Comparison of ENCODE assay signal across 20 mouse cellular contexts in the genomic region with DNA sequence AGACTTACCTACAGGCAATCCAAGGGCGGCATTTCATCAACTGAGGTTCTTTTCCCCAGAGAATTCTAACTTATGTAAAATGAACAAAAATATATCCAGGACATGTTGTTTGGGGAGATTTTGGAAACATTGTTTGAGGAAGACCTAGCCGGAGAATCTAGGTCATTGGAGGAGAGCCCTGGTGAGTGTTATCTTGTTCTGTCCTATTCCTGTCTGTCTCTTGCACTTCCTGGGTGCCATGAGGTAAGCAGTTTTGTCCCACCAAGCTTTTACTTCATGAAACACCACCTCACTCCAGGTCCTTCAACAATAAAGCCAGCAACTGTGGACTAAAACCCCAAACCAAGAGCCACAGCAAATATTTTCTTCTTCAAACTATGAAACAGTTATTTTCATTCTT.
A peak's percentile ranks its signal among the peaks of the same experiment; 100 is the strongest.
DNase-seq lines count a peak whose midpoint lies in the region; ATAC-seq and TF ChIP-seq lines count a peak whose summit lies in the region.
"Had no signal": no experiment of that assay in that cellular context is flagged by ENCODE, and none has a peak within 500 bp of the region (broad histone marks: within the 10 kb centered on the region; RNA-seq: fewer than 3 reads in every experiment).

No protein-coding gene starts in this region.

- no peak overlapping the region for H3K9ac ChIP-seq in liver, embryonic 12.5 days
- H3K9ac ChIP-seq in liver, postnatal 0 days (replicated peaks), result no peak overlapping the region
- H3K9ac ChIP-seq in liver, embryonic 14.5 days (replicated peaks), result no peak overlapping the region
- H3K9ac ChIP-seq in liver, embryonic 15.5 days, result no peak overlapping the region
- H3K9ac ChIP-seq in hindbrain, embryonic 13.5 days, result no peak overlapping the region
- H3K9ac ChIP-seq: embryonic facial prominence, embryonic 12.5 days; forebrain, embryonic 13.5 days; forebrain, embryonic 15.5 days had no signal

- no peak overlapping the region for H3K27ac ChIP-seq in liver, embryonic 12.5 days
- no peak overlapping the region for H3K27ac ChIP-seq in liver, postnatal 0 days (ENCODE audit: low read depth)
- H3K27ac ChIP-seq in liver, embryonic 14.5 days, result no peak overlapping the region
- no peak overlapping the region for H3K27ac ChIP-seq in liver, embryonic 15.5 days (replicated peaks)
- no peak overlapping the region for H3K27ac ChIP-seq in hindbrain, embryonic 13.5 days
- H3K27ac ChIP-seq: embryonic facial prominence, embryonic 10.5 days; embryonic facial prominence, embryonic 12.5 days; forebrain, embryonic 13.5 days; forebrain, embryonic 15.5 days had no signal

- no peak overlapping the region for H3K4me2 ChIP-seq in liver, embryonic 12.5 days
- H3K4me2 ChIP-seq in liver, postnatal 0 days (ENCODE audit: low read depth, low read length), result no peak overlapping the region
- H3K4me2 ChIP-seq in liver, embryonic 14.5 days (ENCODE audit: low read depth), result no peak overlapping the region
- no peak overlapping the region for H3K4me2 ChIP-seq in liver, embryonic 15.5 days
- H3K4me2 ChIP-seq in hindbrain, embryonic 13.5 days, result no peak overlapping the region
- H3K4me2 ChIP-seq: embryonic facial prominence, embryonic 12.5 days; forebrain, embryonic 13.5 days; forebrain, embryonic 15.5 days had no signal

- no peaks in the 10 kb centered on the region for H3K36me3 ChIP-seq in liver, embryonic 12.5 days
- no peaks in the 10 kb centered on the region for H3K36me3 ChIP-seq in liver, postnatal 0 days (replicated peaks; ENCODE audit: insufficient read depth, low read length)
- no peaks in the 10 kb centered on the region for H3K36me3 ChIP-seq in liver, embryonic 14.5 days (replicated peaks; ENCODE audit: control insufficient read depth, insufficient read depth, low read depth)
- H3K36me3 ChIP-seq in liver, embryonic 15.5 days (replicated peaks), result no peaks in the 10 kb centered on the region
- no peaks in the 10 kb centered on the region for H3K36me3 ChIP-seq in hindbrain, embryonic 13.5 days
- H3K36me3 ChIP-seq: embryonic facial prominence, embryonic 10.5 days; embryonic facial prominence, embryonic 12.5 days; forebrain, embryonic 15.5 days had no signal

- H3K4me1 ChIP-seq in liver, embryonic 12.5 days, result peaks cover 15% of the 10 kb centered on the region
- H3K4me1 ChIP-seq in liver, postnatal 0 days (ENCODE audit: insufficient read depth), result peaks cover 3% of the 10 kb centered on the region; the same call in 1 of the 2 replicates
- H3K4me1 ChIP-seq in liver, embryonic 14.5 days (replicated peaks; ENCODE audit: control insufficient read depth in 2 of 2, insufficient read depth in 2 of 2, low read length in 1 of 2), result peaks cover 8 to 14% of the 10 kb centered on the region in 2 experiments
- peaks cover 13% of the 10 kb centered on the region for H3K4me1 ChIP-seq in liver, embryonic 15.5 days (replicated peaks)
- no peaks in the 10 kb centered on the region for H3K4me1 ChIP-seq in hindbrain, embryonic 13.5 days (replicated peaks)
- H3K4me1 ChIP-seq: forebrain, embryonic 13.5 days; forebrain, embryonic 15.5 days had no signal

- ATAC-seq in liver, embryonic 12.5 days, result peak; percentile 76
- ATAC-seq in liver, postnatal 0 days, result no peak
- ATAC-seq in liver, embryonic 14.5 days (ENCODE audit: insufficient read depth), result peak; percentile 63; the same call in 1 of the 2 replicates
- ATAC-seq in liver, embryonic 15.5 days (ENCODE audit: insufficient read depth), result peak; percentile 56; the same call in 1 of the 2 replicates
- ATAC-seq in hindbrain, embryonic 13.5 days (ENCODE audit: low FRiP score), result no peak
- ATAC-seq: forebrain, embryonic 13.5 days; forebrain, embryonic 15.5 days had no signal

- H3K4me3 ChIP-seq in liver, embryonic 12.5 days, result no peak overlapping the region
- no peak overlapping the region for H3K4me3 ChIP-seq in liver, postnatal 0 days (ENCODE audit: low read depth, low read length)
- no peak overlapping the region for H3K4me3 ChIP-seq in liver, embryonic 14.5 days (ENCODE audit: insufficient read depth in 1 of 2, low read depth in 2 of 2, low read length in 2 of 2)
- no peak overlapping the region for H3K4me3 ChIP-seq in liver, embryonic 15.5 days (replicated peaks)
- no peak overlapping the region for H3K4me3 ChIP-seq in hindbrain, embryonic 13.5 days
- H3K4me3 ChIP-seq: embryonic facial prominence, embryonic 10.5 days; embryonic facial prominence, embryonic 12.5 days; forebrain, embryonic 13.5 days; forebrain, embryonic 15.5 days had no signal

- WGBS in liver, embryonic 12.5 days (ENCODE audit: insufficient replicate concordance), result 66% methylated on average over 2 of the region's 2 CpGs
- 83% methylated on average over 2 of the region's 2 CpGs for WGBS in liver, postnatal 0 days (ENCODE audit: insufficient replicate concordance)
- 68% methylated on average over 2 of the region's 2 CpGs for WGBS in liver, embryonic 14.5 days (ENCODE audit: insufficient replicate concordance)
- 78% methylated on average over 2 of the region's 2 CpGs for WGBS in liver, embryonic 15.5 days (ENCODE audit: insufficient replicate concordance)
- 87% methylated on average over 2 of the region's 2 CpGs for WGBS in hindbrain, embryonic 13.5 days

- H3K27me3 ChIP-seq in liver, embryonic 12.5 days (replicated peaks), result no peaks in the 10 kb centered on the region
- H3K27me3 ChIP-seq in liver, postnatal 0 days (ENCODE audit: insufficient read depth, low read length), result no peaks in the 10 kb centered on the region
- no peaks in the 10 kb centered on the region for H3K27me3 ChIP-seq in liver, embryonic 14.5 days (ENCODE audit: control insufficient read depth, insufficient read depth, low read length)
- H3K27me3 ChIP-seq in liver, embryonic 15.5 days, result no peaks in the 10 kb centered on the region
- H3K27me3 ChIP-seq in hindbrain, embryonic 13.5 days, result no peaks in the 10 kb centered on the region
- H3K27me3 ChIP-seq: embryonic facial prominence, embryonic 12.5 days; forebrain, embryonic 13.5 days; forebrain, embryonic 15.5 days had no signal

- no peak for TF ChIP-seq EP300 in liver, postnatal 0 days (IDR thresholded peaks at IDR 0.05; ENCODE audit: low read depth)
- no peak for TF ChIP-seq EP300 in liver, embryonic 14.5 days (IDR thresholded peaks at IDR 0.05; ENCODE audit: low read depth)

- DNase-seq in liver, postnatal 0 days, result no peak
- no peak for DNase-seq in liver, embryonic 14.5 days (ENCODE audit: low read depth in 3 of 3, low spot score in 3 of 3)
- DNase-seq in liver, result no peak
- DNase-seq in brain, adult 2 months (ENCODE audit: low read depth, low spot score), result peak; percentile 13
- no peak for DNase-seq in urinary bladder, postnatal 36 days (ENCODE audit: low spot score in 2 of 2)
- DNase-seq: adrenal gland, adult 2 months; adrenal gland, postnatal 10 days; adrenal gland, postnatal 25 days; cerebellum, adult 11-12 months; cerebellum, adult 2 months; cerebellum, adult 9-10 months; cerebellum, postnatal 10 days; cerebellum, postnatal 25 days had no signal

- H3K9me3 ChIP-seq in liver, embryonic 12.5 days (replicated peaks), result no peaks in the 10 kb centered on the region
- no peaks in the 10 kb centered on the region for H3K9me3 ChIP-seq in liver, postnatal 0 days (ENCODE audit: low read length)
- H3K9me3 ChIP-seq in liver, embryonic 14.5 days (ENCODE audit: control insufficient read depth, low read length), result no peaks in the 10 kb centered on the region
- no peaks in the 10 kb centered on the region for H3K9me3 ChIP-seq in liver, embryonic 15.5 days (replicated peaks)
- no peaks in the 10 kb centered on the region for H3K9me3 ChIP-seq in hindbrain, embryonic 13.5 days
- H3K9me3 ChIP-seq: embryonic facial prominence, embryonic 10.5 days; embryonic facial prominence, embryonic 12.5 days; forebrain, embryonic 13.5 days; forebrain, embryonic 15.5 days had no signal

- TF ChIP-seq CTCF in liver, postnatal 0 days (IDR thresholded peaks at IDR 0.05; ENCODE audit: low read depth), result no peak
- TF ChIP-seq CTCF in liver, embryonic 14.5 days (IDR thresholded peaks at IDR 0.05; ENCODE audit: low read depth), result no peak

Comparison
In these comparisons a context has a peak if more than half of its experiments do, and no peak if none do; other contexts are left out.
1. ATAC-seq: peak in liver, embryonic 12.5 days (single experiment), liver, embryonic 14.5 days (single experiment) and liver, embryonic 15.5 days (single experiment); none in liver, postnatal 0 days (single experiment) and hindbrain, embryonic 13.5 days (single experiment).